Mouse (Mus musculus): ENCODE results near the gene Ap3m1. TPM values are rescaled to one million over a fixed set of nuclear protein-coding genes. Genes with fewer than 3 reads are reported as not detected.
A peak's percentile ranks its signal among the peaks of the same experiment; 100 is the strongest.

The Ap3m1 gene
- total RNA-seq, 2 experiments from 2014 or later = 69.6 to 70.4 TPM

GRCm38 (mm10) chr14:21074398-21075320, 22.4 kb upstream of the Ap3m1 start:
- no peak for DNase-seq (ENCODE audit: low spot score in 2 of 2)
- intact Hi-C loops (cut with DNase I) = loop anchor here (1.0 kb wide), 1 partner anchor 22 kb away; the partner anchor contains the start of genes Adk and Ap3m1

GRCm38 (mm10) chr14:21073981-21074380, 21.7 kb upstream of the Ap3m1 start:
- intact Hi-C loops (cut with DNase I) = no loop called here

GRCm38 (mm10) chr14:21069594-21069993, 17.3 kb upstream of the Ap3m1 start:
- intact Hi-C loops (cut with DNase I) = no loop called here
- no peak for DNase-seq (ENCODE audit: low spot score in 2 of 2)

More at GRCm38 (mm10) chr14:21073981-21074380, 21.7 kb upstream of the Ap3m1 start:
- DNase-seq (ENCODE audit: low spot score in 2 of 2) = no peak

DNA sequence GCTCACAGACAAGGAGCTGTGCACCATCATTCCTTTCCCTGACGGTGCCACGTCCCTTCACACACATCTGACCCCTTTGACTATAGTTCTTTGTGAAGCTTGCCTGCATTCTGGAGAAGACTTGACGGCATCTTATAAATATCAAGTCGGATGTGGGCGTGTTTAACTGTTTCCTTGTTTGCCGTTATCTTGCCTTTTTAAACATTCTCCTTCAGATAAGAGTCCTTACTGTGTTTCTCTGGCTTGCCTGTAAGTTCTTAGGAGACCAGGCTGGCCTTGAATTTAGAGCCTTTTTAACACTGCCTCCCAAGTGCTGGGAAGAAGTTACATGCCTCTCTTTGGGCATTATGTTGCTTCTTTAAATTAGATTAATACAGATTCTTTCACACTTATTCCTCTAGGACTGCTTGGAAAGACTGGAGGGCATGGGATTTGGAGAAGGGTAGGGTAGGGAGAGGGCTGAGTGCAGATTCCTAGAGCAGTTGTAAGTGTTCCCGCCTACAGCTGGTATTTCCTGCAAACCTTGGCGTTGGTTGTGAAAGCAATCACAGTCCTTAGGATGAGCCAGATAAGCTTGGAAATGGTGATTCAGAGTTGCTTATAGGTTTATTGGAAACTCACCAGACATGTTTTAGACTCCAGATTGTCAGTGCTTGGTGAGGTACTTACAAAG, 13.3 kb upstream of the Ap3m1 start:
- intact Hi-C loops (cut with DNase I) = no loop called here
- DNase-seq (ENCODE audit: low spot score in 2 of 2) = peak in 1 of 2 experiments; percentile 58

- intact Hi-C loops (cut with DNase I) = no loop called here
- DNase-seq (ENCODE audit: low spot score in 2 of 2) = no peak
Measured at GRCm38 (mm10) chr14:21064321-21064720, 12.0 kb upstream of the Ap3m1 start.

GRCm38 (mm10) chr14:21062766-21063513, 10.6 kb upstream of the Ap3m1 start:
- intact Hi-C loops (cut with DNase I) = no loop called here
- DNase-seq (ENCODE audit: low spot score in 2 of 2) = no peak

DNA sequence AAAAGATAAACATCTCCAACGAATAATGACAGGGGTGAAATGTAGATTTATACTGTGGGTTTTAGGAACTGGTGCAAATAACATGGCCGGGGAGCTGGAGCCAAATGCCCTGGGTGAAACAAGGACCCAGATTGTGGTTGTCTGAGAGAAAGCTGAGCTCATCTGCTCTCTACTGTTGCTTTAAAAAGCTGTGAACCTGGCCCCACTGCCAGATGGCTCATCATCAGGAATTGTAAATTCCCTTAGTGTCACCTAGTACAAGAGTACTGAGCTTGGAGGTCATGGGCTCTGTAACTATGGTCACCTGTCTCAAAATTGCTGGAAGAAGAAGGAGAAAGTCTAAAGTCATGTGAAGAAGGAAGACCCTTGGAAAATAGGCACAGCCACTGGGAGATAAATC, 6.7 kb upstream of the Ap3m1 start:
- no peak for DNase-seq (ENCODE audit: low spot score in 2 of 2)
- intact Hi-C loops (cut with DNase I) = loop anchor here (10.0 kb wide), 1 partner anchor 686 kb away; no protein-coding TSS in a partner anchor

DNA sequence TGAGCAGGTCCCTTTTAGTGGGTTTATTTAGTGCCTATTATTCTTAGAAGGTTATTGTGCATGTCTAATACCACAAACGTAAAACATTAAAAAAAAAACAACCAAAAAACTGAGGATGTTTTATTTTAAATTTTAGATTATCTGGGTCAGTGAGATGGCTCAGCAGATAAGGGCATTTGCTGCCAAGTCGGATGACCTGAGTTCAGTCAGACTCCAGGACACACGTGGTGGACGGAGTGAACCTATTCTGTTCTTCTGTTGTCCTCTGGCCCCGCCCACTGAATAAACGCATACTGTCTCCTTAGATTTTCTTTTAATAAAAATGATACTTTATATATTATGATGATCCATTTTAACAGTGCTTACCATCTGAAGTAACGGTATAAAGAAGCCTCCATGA, 1.3 kb upstream of the Ap3m1 start:
- intact Hi-C loops (cut with DNase I) = loop anchor here (2.0 to 10.0 kb wide), 3 partner anchors 44 to 691 kb away; no protein-coding TSS in a partner anchor
- no peak for DNase-seq (ENCODE audit: low spot score in 2 of 2)

GRCm38 (mm10) chr14:21053151-21053550, 843 bp upstream of the Ap3m1 start:
- intact Hi-C loops (cut with DNase I) = loop anchor here (2.0 to 10.0 kb wide), 3 partner anchors 44 to 692 kb away; no protein-coding TSS in a partner anchor
- no peak for DNase-seq (ENCODE audit: low spot score in 2 of 2)

DNA sequence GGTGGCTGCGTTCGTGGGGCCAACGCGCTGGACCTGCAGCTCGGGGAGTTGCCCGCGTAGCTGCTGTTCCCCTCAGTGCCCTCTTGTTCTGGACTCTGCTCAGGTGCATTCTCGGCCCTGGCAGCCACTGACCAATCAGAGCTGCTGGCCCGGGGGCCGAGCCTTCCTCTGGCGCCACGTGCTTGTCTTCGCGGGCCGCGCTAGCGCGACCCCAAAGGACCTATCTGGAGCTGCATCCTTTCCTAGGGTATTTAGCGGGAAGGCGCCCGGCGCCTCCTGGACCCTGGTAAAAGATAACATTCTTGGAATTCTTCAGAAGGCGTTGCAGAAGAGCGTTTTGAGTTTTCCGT, 448 bp upstream of the Ap3m1 start:
- intact Hi-C loops (cut with DNase I) = loop anchor here (1.0 to 10.0 kb wide), 4 partner anchors 23 to 692 kb away; no protein-coding TSS in a partner anchor
- DNase-seq (ENCODE audit: low spot score in 2 of 2) = peak in 1 of 2 experiments; percentile 71

DNA sequence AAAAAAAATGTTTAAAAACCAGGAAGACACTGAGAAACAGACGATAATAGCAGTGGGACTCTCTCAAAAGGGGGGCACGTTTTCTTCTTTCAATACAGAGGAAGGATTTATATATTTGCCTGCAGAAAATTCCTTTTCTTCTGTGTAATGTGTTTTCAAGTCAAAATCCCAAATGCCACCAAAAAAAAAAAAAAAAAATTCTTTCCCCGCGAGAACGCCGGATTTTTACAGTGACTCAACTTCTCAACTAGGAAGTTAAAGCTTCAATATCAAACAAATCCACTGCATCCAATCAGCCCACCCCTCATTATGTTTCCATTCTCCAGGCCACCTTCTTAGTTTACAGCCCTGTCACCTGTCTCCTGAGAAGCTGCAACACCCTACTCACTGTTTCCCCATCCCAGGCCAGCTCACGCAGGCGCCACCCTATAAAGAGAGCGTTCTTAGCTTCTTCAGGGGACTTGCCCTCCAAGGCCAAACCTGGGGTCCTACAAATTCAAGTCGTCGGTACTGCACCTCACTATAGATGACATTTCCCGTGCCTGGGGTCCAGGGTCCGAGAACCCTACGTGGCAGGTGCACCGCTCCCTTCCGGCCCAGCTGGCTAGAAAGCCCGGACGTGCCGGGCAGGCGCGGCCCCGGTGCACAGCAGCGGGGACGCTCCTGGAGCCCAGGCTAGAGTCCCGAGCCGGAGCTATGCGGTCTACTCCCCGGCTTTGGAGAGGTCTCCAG, 762 bp downstream of the Ap3m1 start:
- DNase-seq (ENCODE audit: low spot score in 2 of 2) = no peak
- intact Hi-C loops (cut with DNase I) = loop anchor here (1.0 to 10.0 kb wide), 5 partner anchors 21 to 693 kb away; no protein-coding TSS in a partner anchor

DNA sequence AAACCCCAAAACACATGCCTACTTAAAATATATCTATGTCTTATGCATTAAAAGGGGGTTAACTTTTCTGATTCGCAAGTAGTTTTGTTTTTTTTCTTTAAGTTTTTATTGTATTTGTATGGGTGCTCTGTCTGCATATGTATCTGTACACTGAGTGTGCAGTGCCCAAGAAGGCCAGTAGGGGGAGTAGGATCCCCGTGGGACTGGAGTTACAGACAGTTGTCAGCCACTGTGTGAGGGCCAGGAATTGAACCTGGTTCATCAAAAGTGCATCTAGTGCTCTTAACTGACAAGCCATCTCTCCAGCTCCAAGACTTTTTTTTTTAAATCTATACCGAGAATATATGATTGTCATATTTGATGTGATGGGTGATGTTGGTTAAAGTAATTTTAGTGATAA, 1.6 kb downstream of the Ap3m1 start:
- intact Hi-C loops (cut with DNase I) = loop anchor here (2.0 to 10.0 kb wide), 3 partner anchors 20 to 694 kb away; no protein-coding TSS in a partner anchor
- DNase-seq (ENCODE audit: low spot score in 2 of 2) = no peak

- intact Hi-C loops (cut with DNase I) = no loop called here
- no peak for DNase-seq (ENCODE audit: low spot score in 2 of 2)
Measured at GRCm38 (mm10) chr14:21048879-21049278, 3.4 kb downstream of the Ap3m1 start.

DNA sequence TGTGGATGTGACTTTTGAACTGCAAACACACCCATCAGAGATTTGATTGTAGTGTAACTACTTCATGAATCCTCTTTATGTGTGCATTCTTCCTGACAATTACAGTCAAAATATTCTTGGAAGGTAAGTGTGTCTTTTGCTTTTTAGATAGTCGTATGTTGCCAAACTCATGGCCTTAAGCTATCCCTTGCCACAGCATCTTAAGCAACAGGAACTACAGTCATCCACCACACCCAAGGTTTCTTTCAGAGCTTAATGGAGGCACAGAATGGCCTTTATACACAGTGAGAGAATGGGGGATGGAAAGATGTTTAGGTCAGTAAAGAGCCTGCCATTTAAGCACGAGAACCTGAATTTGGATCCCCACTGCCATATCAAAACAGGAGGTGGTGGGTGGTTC, 4.5 kb downstream of the Ap3m1 start:
- DNase-seq (ENCODE audit: low spot score in 2 of 2) = no peak
- intact Hi-C loops (cut with DNase I) = no loop called here

DNA sequence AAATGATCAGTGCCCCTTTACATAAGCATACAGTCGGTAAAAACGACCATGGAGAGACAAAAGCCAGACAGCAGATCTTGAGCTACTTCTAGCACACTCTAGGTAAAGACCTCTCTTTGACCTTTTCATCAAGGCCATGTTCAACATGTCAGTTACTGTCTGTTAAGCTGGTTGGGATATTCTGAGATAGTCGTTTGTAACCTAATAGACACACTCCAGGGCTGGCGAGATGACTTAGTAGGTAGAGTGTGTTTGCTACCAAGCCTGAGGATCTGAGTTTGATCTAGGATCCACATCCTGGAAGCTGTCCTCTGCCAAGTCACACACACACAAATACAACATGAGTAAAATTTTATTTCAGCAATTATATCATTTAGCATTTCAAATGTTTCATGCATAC, 12.7 kb downstream of the Ap3m1 start:
- no peak for DNase-seq (ENCODE audit: low spot score in 2 of 2)
- intact Hi-C loops (cut with DNase I) = no loop called here

GRCm38 (mm10) chr14:21039077-21039476, 13.2 kb downstream of the Ap3m1 start:
- intact Hi-C loops (cut with DNase I) = no loop called here
- peak in 1 of 2 experiments; percentile 31 for DNase-seq (ENCODE audit: low spot score in 2 of 2)

DNA sequence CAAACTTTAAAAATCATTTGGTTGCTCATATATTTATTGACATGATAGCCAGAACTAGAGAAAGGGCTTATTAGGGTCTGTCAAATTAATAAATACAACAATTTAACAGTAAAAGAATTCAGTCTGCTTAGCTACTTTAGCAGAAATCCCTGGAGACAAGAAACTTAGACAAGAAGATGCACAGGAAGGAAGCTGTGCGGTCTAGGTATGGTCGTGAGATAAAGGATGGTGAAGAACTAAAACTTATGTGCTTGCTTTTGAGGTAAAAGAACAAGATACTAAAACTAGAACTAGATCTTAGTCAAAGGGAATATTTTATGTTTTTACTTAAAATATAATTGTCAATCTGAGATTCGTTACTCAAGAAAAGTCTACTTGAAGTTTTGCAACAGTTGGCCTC, 17.5 kb downstream of the Ap3m1 start:
- DNase-seq (ENCODE audit: low spot score in 2 of 2) = no peak
- intact Hi-C loops (cut with DNase I) = no loop called here

DNA sequence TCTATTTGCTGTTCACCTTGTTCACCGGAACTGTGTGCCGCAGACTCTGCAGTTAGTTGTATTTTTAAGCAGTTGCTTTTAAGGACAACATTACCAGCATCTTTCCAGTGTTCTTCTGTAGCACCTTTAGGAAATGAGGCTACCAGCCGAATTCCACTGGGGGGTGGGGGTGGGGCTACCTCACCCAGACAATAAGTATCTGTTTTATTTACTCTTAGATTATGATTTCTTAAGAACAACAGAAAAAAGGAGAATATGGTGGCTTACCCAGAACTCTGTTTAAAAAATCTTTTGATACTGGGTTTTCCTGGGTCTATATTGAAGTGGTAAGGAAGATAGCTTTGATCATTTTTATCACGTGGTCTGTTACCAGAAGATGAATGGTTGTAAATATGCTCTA, 18.0 kb downstream of the Ap3m1 start:
- intact Hi-C loops (cut with DNase I) = no loop called here
- no peak for DNase-seq (ENCODE audit: low spot score in 2 of 2)

Measured in left cerebral cortex, postnatal 25 days (tissue).